ENCODE assay signal across 23 mouse cellular contexts in genomic region chr2:138412537-138412936, GRCm38 (mm10).
DNase-seq lines count a peak whose midpoint lies in the region; ATAC-seq lines count a peak whose summit lies in the region.
"Had no signal": no experiment of that assay in that cellular context is flagged by ENCODE, and none has a peak within 500 bp of the region (broad histone marks: within the 10 kb centered on the region; RNA-seq: fewer than 3 reads in every experiment).

No protein-coding gene starts in this region.

- H3K4me1 ChIP-seq in lung, embryonic 15.5 days = peaks cover 10% of the 10 kb centered on the region; the same call in 1 of the 2 replicates
- peaks cover 10% of the 10 kb centered on the region for H3K4me1 ChIP-seq in embryonic facial prominence, embryonic 14.5 days (ENCODE audit: control insufficient read depth, insufficient read depth, low read length)
- peaks cover 14% of the 10 kb centered on the region for H3K4me1 ChIP-seq in limb, embryonic 13.5 days
- H3K4me1 ChIP-seq: heart, embryonic 13.5 days; hindbrain, embryonic 15.5 days; intestine, embryonic 15.5 days; liver, embryonic 13.5 days; neural tube, embryonic 15.5 days had no signal

- DNase-seq in embryo, embryonic 11 days = peak; percentile 26
- DNase-seq in embryo, embryonic 9.5 days (ENCODE audit: extremely low spot score) = no peak
- DNase-seq in lung, postnatal 4 days = no peak
- peak; percentile 63 for DNase-seq in embryonic facial prominence, embryonic 14.5 days (ENCODE audit: low spot score)
- DNase-seq in left cerebral cortex, adult 18-20 months (ENCODE audit: low spot score in 2 of 2) = no peak
- no peak for DNase-seq in right cerebral cortex, postnatal 10 days (ENCODE audit: low spot score in 2 of 2)
- DNase-seq: adrenal gland, postnatal 10 days; cerebellum, adult 18-20 months; forebrain, postnatal 0 days; kidney, postnatal 4 days; liver, embryonic 13.5 days; right cerebral cortex, postnatal 25 days; thymus, adult 2 months had no signal

- no peak overlapping the region for H3K9ac ChIP-seq in lung, embryonic 15.5 days
- no peak overlapping the region for H3K9ac ChIP-seq in embryonic facial prominence, embryonic 14.5 days (ENCODE audit: low read depth, low read length)
- H3K9ac ChIP-seq in limb, embryonic 13.5 days = no peak overlapping the region
- H3K9ac ChIP-seq: forebrain, postnatal 0 days; heart, embryonic 13.5 days; hindbrain, embryonic 15.5 days; intestine, embryonic 15.5 days; liver, embryonic 13.5 days; midbrain, embryonic 13.5 days; neural tube, embryonic 15.5 days had no signal

- WGBS in lung, embryonic 15.5 days = 23% methylated on average over 5 of the region's 5 CpGs
- 14% methylated on average over 5 of the region's 5 CpGs for WGBS in embryonic facial prominence, embryonic 14.5 days
- 7% methylated on average over 5 of the region's 5 CpGs for WGBS in limb, embryonic 13.5 days

- no peak overlapping the region for H3K4me2 ChIP-seq in lung, embryonic 15.5 days
- no peak overlapping the region for H3K4me2 ChIP-seq in embryonic facial prominence, embryonic 14.5 days (ENCODE audit: low read depth, low read length)
- H3K4me2 ChIP-seq in limb, embryonic 13.5 days (replicated peaks) = no peak overlapping the region
- H3K4me2 ChIP-seq: heart, embryonic 13.5 days; hindbrain, embryonic 15.5 days; intestine, embryonic 15.5 days; liver, embryonic 13.5 days; midbrain, embryonic 13.5 days; neural tube, embryonic 15.5 days had no signal

- no peak overlapping the region for H3K4me3 ChIP-seq in lung, embryonic 15.5 days
- no peak overlapping the region for H3K4me3 ChIP-seq in embryonic facial prominence, embryonic 14.5 days (ENCODE audit: low read depth, low read length)
- H3K4me3 ChIP-seq in limb, embryonic 13.5 days = no peak overlapping the region
- H3K4me3 ChIP-seq: heart, embryonic 13.5 days; hindbrain, embryonic 15.5 days; intestine, embryonic 15.5 days; liver, embryonic 13.5 days; midbrain, embryonic 13.5 days; neural tube, embryonic 15.5 days had no signal

- no peaks in the 10 kb centered on the region for H3K27me3 ChIP-seq in lung, embryonic 15.5 days
- H3K27me3 ChIP-seq in embryonic facial prominence, embryonic 14.5 days (replicated peaks; ENCODE audit: control insufficient read depth, insufficient read depth, low read length) = no peaks in the 10 kb centered on the region
- H3K27me3 ChIP-seq in limb, embryonic 13.5 days = no peaks in the 10 kb centered on the region
- H3K27me3 ChIP-seq: heart, embryonic 13.5 days; hindbrain, embryonic 15.5 days; intestine, embryonic 15.5 days; liver, embryonic 13.5 days; midbrain, embryonic 13.5 days; neural tube, embryonic 15.5 days had no signal

- 0 out of 2 replicates have a peak overlapping the region, but pooled peaks have one; percentile 2 for H3K27ac ChIP-seq in lung, embryonic 15.5 days
- H3K27ac ChIP-seq in embryonic facial prominence, embryonic 14.5 days (replicated peaks; ENCODE audit: low read depth, low read length) = peak overlapping the region; percentile 39
- H3K27ac ChIP-seq in limb, embryonic 13.5 days = peak overlapping the region; percentile 77
- H3K27ac ChIP-seq: heart, embryonic 13.5 days; hindbrain, embryonic 15.5 days; intestine, embryonic 15.5 days; liver, embryonic 13.5 days; midbrain, embryonic 13.5 days; neural tube, embryonic 15.5 days had no signal

- no peaks in the 10 kb centered on the region for H3K36me3 ChIP-seq in lung, embryonic 15.5 days
- no peaks in the 10 kb centered on the region for H3K36me3 ChIP-seq in embryonic facial prominence, embryonic 14.5 days (ENCODE audit: control insufficient read depth, insufficient read depth, low read length)
- no peaks in the 10 kb centered on the region for H3K36me3 ChIP-seq in limb, embryonic 13.5 days
- H3K36me3 ChIP-seq: heart, embryonic 13.5 days; hindbrain, embryonic 15.5 days; intestine, embryonic 15.5 days; liver, embryonic 13.5 days; midbrain, embryonic 13.5 days; neural tube, embryonic 15.5 days had no signal

- no peak for ATAC-seq in lung, embryonic 15.5 days (ENCODE audit: borderline replicate concordance, extremely low read depth, low FRiP score, low TSS enrichment)
- ATAC-seq in embryonic facial prominence, embryonic 14.5 days (ENCODE audit: low read depth) = peak; percentile 37; the same call in 1 of the 2 replicates
- ATAC-seq in limb, embryonic 13.5 days (ENCODE audit: low FRiP score, low read depth) = peak; percentile 82; the same call in 1 of the 2 replicates
- ATAC-seq: activated CD4-positive, CD25-positive, alpha-beta regulatory T cell, adult 4 months; CD4-positive, CD25-positive, alpha-beta regulatory T cell, adult 4 months; forebrain, postnatal 0 days; intestine, embryonic 15.5 days; midbrain, embryonic 13.5 days; Patski had no signal

- H3K9me3 ChIP-seq in lung, embryonic 15.5 days = no peaks in the 10 kb centered on the region
- no peaks in the 10 kb centered on the region for H3K9me3 ChIP-seq in embryonic facial prominence, embryonic 14.5 days (ENCODE audit: control insufficient read depth, low read length)
- no peaks in the 10 kb centered on the region for H3K9me3 ChIP-seq in limb, embryonic 13.5 days
- H3K9me3 ChIP-seq: heart, embryonic 13.5 days; hindbrain, embryonic 15.5 days; intestine, embryonic 15.5 days; liver, embryonic 13.5 days; midbrain, embryonic 13.5 days; neural tube, embryonic 15.5 days had no signal

Comparison
In these comparisons a context has a peak if more than half of its experiments do, and no peak if none do; other contexts are left out.
1. DNase-seq: peak in embryo, embryonic 11 days (single experiment) and embryonic facial prominence, embryonic 14.5 days (single experiment); none in embryo, embryonic 9.5 days (single experiment), lung, postnatal 4 days (0 of 2), left cerebral cortex, adult 18-20 months (0 of 2) and right cerebral cortex, postnatal 10 days (0 of 2).
2. H3K27ac ChIP-seq: peak in every context shown above with its lines; median percentile 77 in limb, embryonic 13.5 days; 39 in embryonic facial prominence, embryonic 14.5 days; 2 in lung, embryonic 15.5 days.